Mouse (Mus musculus) stomach, postnatal 0 days (tissue): Measurements from ENCODE around the gene Sfta2. TPM values are rescaled to one million over a fixed set of nuclear protein-coding genes. Genes with fewer than 3 reads are reported as not detected.
A peak's percentile ranks its signal among the peaks of the same experiment; 100 is the strongest.

Experiments used
- ATAC-seq: fragments of 200-750 bp; cut with Nextera tagmentation; 2 replicates; pipeline ENCODE4 v1.8.0; 2017; ENCODE audit not compliant: low FRiP score, low TSS enrichment
- DNase-seq: peaks from one replicate; pipeline ENCODE4 v3.0.0-alpha.2; 2016; ENCODE audit warnings: low spot score
- H3K27ac ChIP-seq: fragments of 300-500 bp; sonication (generic); replicated peaks from 2 replicates; pipeline ENCODE4 v1.5.1; 2014; ENCODE audit warnings: mild to moderate bottlenecking, control low read depth
- H3K27me3 ChIP-seq: fragments of 300-500 bp; sonication (generic); 2 replicates; pipeline ENCODE4 v1.6.1; 2014; ENCODE audit warnings: low read length; ENCODE audit not compliant: control insufficient read depth, insufficient read depth
- H3K36me3 ChIP-seq: fragments of 300-500 bp; sonication (generic); 2 replicates; pipeline ENCODE4 v1.6.1; 2014; ENCODE audit warnings: low read length, mixed read lengths; ENCODE audit not compliant: control insufficient read depth, insufficient read depth
- H3K4me1 ChIP-seq: fragments of 300-500 bp; sonication (generic); replicated peaks from 2 replicates; pipeline ENCODE4 v1.6.1; 2014; ENCODE audit warnings: antibody characterized with exemption; ENCODE audit not compliant: control insufficient read depth, insufficient read depth
- H3K4me2 ChIP-seq: fragments of 300-500 bp; sonication (generic); replicated peaks from 2 replicates; pipeline ENCODE4 v1.6.1; 2014; ENCODE audit warnings: low read depth, mild to moderate bottlenecking, control low read depth, moderate library complexity
- H3K4me3 ChIP-seq: fragments of 300-500 bp; sonication (generic); 2 replicates; pipeline ENCODE4 v1.5.1; 2014; ENCODE audit warnings: low read depth, low read length, control low read depth
- H3K9ac ChIP-seq: fragments of 300-500 bp; sonication (generic); 2 replicates; pipeline ENCODE4 v1.6.1; 2014; ENCODE audit warnings: mild to moderate bottlenecking, low read length, control low read depth, mixed read lengths
- H3K9me3 ChIP-seq: fragments of 300-500 bp; sonication (generic); 2 replicates; pipeline ENCODE4 v1.6.1; 2016; ENCODE audit warnings: low read length; ENCODE audit not compliant: control insufficient read depth
- CTCF ChIP-seq: IDR thresholded peaks from 2 replicates; pipeline ENCODE4 v1.5.1; 2016; ENCODE audit warnings: antibody characterized with exemption, low read depth, mild to moderate bottlenecking, moderate library complexity
- EP300 ChIP-seq: optimal IDR thresholded peaks from 2 replicates; pipeline ENCODE3; 2016; ENCODE audit warnings: antibody characterized with exemption
- WGBS: fragments of 180-500 bp; shearing (Covaris S2); extraction: QIAGEN DNeasy Blood & Tissue Kit; methylation state at CpG from one replicate; pipeline ENCODE4 v1.1.7; 2014; 5-methylcytosine and 5-hydroxymethylcytosine counted together
- polyA plus RNA-seq: library from polyadenylated mRNA; unstranded; fragments of >200 nt; fragmentation: Nextera tagmentation; extraction: Ambion mirVana; gene quantifications from 2 replicates; pipeline ENCODE4 v1.2.1, GENCODE M21; 2015

Sfta2 gene
- polyA plus RNA-seq, 1 experiment from 2014 or later, result 7.6 TPM

GRCm38 (mm10) chr17:35653086-35653485 lies 51.7 kb downstream of the Sfta2 start:
- no peak for DNase-seq
- H3K9ac ChIP-seq, result no peak overlapping the region
- no peaks in the 10 kb centered on the region for H3K9me3 ChIP-seq
- WGBS, result 68% methylated on average over 2 of the region's 2 CpGs
- TF ChIP-seq EP300 (no peak), CTCF (no peak)
- H3K4me2 ChIP-seq, result no peak overlapping the region
- no peak overlapping the region for H3K4me3 ChIP-seq
- no peak overlapping the region for H3K27ac ChIP-seq
- no peak for ATAC-seq
- no peaks in the 10 kb centered on the region for H3K4me1 ChIP-seq
- peaks cover 3% of the 10 kb centered on the region; the same call in 1 of the 2 replicates for H3K36me3 ChIP-seq
- H3K27me3 ChIP-seq, result no peaks in the 10 kb centered on the region

GRCm38 (mm10) chr17:35665957-35666515 lies 64.7 kb downstream of the Sfta2 start:
- Histone ChIP-seq H3K4me1 (no peaks in the 10 kb centered on the region), H3K9ac (no peak overlapping the region; the same call in 1 of the 2 replicates), H3K9me3 (no peaks in the 10 kb centered on the region), H3K27me3 (no peaks in the 10 kb centered on the region), H3K4me2 (0 out of 2 replicates have a peak overlapping the region, but pooled peaks have one; percentile 23), H3K36me3 (peaks cover 2% of the 10 kb centered on the region; the same call in 1 of the 2 replicates), H3K4me3 (no peak overlapping the region), H3K27ac (peak overlapping the region; percentile 25; the same call in 1 of the 2 replicates)
- ATAC-seq (peak; percentile 61), DNase-seq (peak; percentile 80)
- peak; percentile 85 for TF ChIP-seq CTCF
- no peak for TF ChIP-seq EP300
- 73% methylated on average over 17 of the region's 17 CpGs for WGBS

- ATAC-seq (peak; percentile 47), DNase-seq (peak; percentile 53)
- Histone ChIP-seq H3K4me2 (peak overlapping the region; percentile 98), H3K27me3 (no peaks in the 10 kb centered on the region), H3K4me1 (no peaks in the 10 kb centered on the region), H3K9ac (peak overlapping the region; percentile 85), H3K36me3 (0 out of 2 replicates have a peak, but pooled peaks cover 2% of the 10 kb centered on the region), H3K27ac (peak overlapping the region; percentile 91), H3K9me3 (no peaks in the 10 kb centered on the region), H3K4me3 (peak overlapping the region; percentile 68)
- WGBS, result 3% methylated on average over 13 of the region's 13 CpGs
- TF ChIP-seq EP300, result no peak
- no peak for TF ChIP-seq CTCF
Observed at GRCm38 (mm10) chr17:35666851-35667256, 65.5 kb downstream of the Sfta2 start.

- H3K27ac ChIP-seq, result peak within 1 kb of the TSS; percentile 91
- H3K4me1 ChIP-seq, result no peaks in the 10 kb centered on the region
- no peaks in the 10 kb centered on the region for H3K9me3 ChIP-seq
Observed at GRCm38 (mm10) chr17:35667334-35668065, 66.2 kb downstream of the Sfta2 start, which contains the start of gene Vars2. Gene Vars2 (minus strand): TSS chr17:35667592.

GRCm38 (mm10) chr17:35669731-35670130 lies 68.4 kb downstream of the Sfta2 start:
- H3K4me3 ChIP-seq, result no peak overlapping the region
- H3K27ac ChIP-seq, result no peak overlapping the region
- ATAC-seq, result no peak
- H3K27me3 ChIP-seq, result no peaks in the 10 kb centered on the region
- TF ChIP-seq CTCF, result no peak
- no peak for TF ChIP-seq EP300
- H3K9me3 ChIP-seq, result no peaks in the 10 kb centered on the region
- no peaks in the 10 kb centered on the region for H3K36me3 ChIP-seq
- WGBS, result 95% methylated on average over 9 of the region's 9 CpGs
- H3K4me1 ChIP-seq, result 0 out of 2 replicates have a peak, but pooled peaks cover 2% of the 10 kb centered on the region
- no peak for DNase-seq
- H3K9ac ChIP-seq, result no peak overlapping the region
- H3K4me2 ChIP-seq, result no peak overlapping the region

More at GRCm38 (mm10) chr17:35667334-35668065, 66.2 kb downstream of the Sfta2 start, which contains the start of gene Vars2:
- Histone ChIP-seq H3K4me3 (peak within 1 kb of the TSS; percentile 68), H3K9ac (peak within 1 kb of the TSS; percentile 85), H3K4me2 (peak within 1 kb of the TSS; percentile 98), H3K27me3 (no peaks in the 10 kb centered on the region), H3K36me3 (0 out of 2 replicates have a peak, but pooled peaks cover 2% of the 10 kb centered on the region)
- peak; percentile 96 for DNase-seq
- under 1% methylated on average over 61 of the region's 61 CpGs for WGBS
- ATAC-seq, result peak; percentile 83
- TF ChIP-seq CTCF (no peak), EP300 (no peak)

GRCm38 (mm10) chr17:35671846-35672245 lies 70.5 kb downstream of the Sfta2 start:
- ATAC-seq (no peak), DNase-seq (no peak)
- Histone ChIP-seq H3K36me3 (no peaks in the 10 kb centered on the region), H3K27ac (no peak overlapping the region), H3K9me3 (no peaks in the 10 kb centered on the region), H3K4me2 (no peak overlapping the region), H3K4me3 (no peak overlapping the region), H3K4me1 (0 out of 2 replicates have a peak, but pooled peaks cover 2% of the 10 kb centered on the region), H3K9ac (no peak overlapping the region), H3K27me3 (no peaks in the 10 kb centered on the region)
- 76% methylated on average over 6 of the region's 6 CpGs for WGBS
- TF ChIP-seq CTCF, result no peak
- no peak for TF ChIP-seq EP300
